Comparison of ENCODE assay signal across 28 mouse cellular contexts in genomic region chr10:13135751-13136150, GRCm38 (mm10). TPM values are rescaled to one million over a fixed set of nuclear protein-coding genes. Genes with fewer than 3 reads are reported as not detected.
DNase-seq lines count a peak whose midpoint lies in the region; ATAC-seq lines count a peak whose summit lies in the region.
"Had no signal": no experiment of that assay in that cellular context is flagged by ENCODE, and none has a peak within 500 bp of the region (broad histone marks: within the 10 kb centered on the region; RNA-seq: fewer than 3 reads in every experiment).

No protein-coding gene starts in this region.

- no peaks in the 10 kb centered on the region for H3K27me3 ChIP-seq in forebrain, embryonic 10.5 days (ENCODE audit: poor library complexity, severe bottlenecking)
- no peaks in the 10 kb centered on the region for H3K27me3 ChIP-seq in forebrain, embryonic 12.5 days
- H3K27me3 ChIP-seq in heart, embryonic 10.5 days (ENCODE audit: insufficient read depth, poor library complexity, severe bottlenecking) = no peaks in the 10 kb centered on the region
- H3K27me3 ChIP-seq in midbrain, embryonic 10.5 days (ENCODE audit: low read depth, poor library complexity, severe bottlenecking) = no peaks in the 10 kb centered on the region
- no peaks in the 10 kb centered on the region for H3K27me3 ChIP-seq in midbrain, embryonic 16.5 days (ENCODE audit: control insufficient read depth, insufficient read depth, low read depth, low read length)
- H3K27me3 ChIP-seq: CH12.LX; embryonic facial prominence, embryonic 12.5 days; forebrain, embryonic 13.5 days; forebrain, embryonic 15.5 days had no signal

- H3K4me3 ChIP-seq in forebrain, embryonic 10.5 days = no peak overlapping the region
- H3K4me3 ChIP-seq in forebrain, embryonic 12.5 days (replicated peaks) = no peak overlapping the region
- no peak overlapping the region for H3K4me3 ChIP-seq in heart, embryonic 10.5 days
- H3K4me3 ChIP-seq in midbrain, embryonic 10.5 days = no peak overlapping the region
- H3K4me3 ChIP-seq in midbrain, embryonic 16.5 days (ENCODE audit: low read depth, low read length) = no peak overlapping the region
- H3K4me3 ChIP-seq: embryonic facial prominence, embryonic 10.5 days; embryonic facial prominence, embryonic 12.5 days; forebrain, embryonic 13.5 days; forebrain, embryonic 15.5 days had no signal

- no peak overlapping the region for H3K4me2 ChIP-seq in forebrain, embryonic 12.5 days
- no peak overlapping the region for H3K4me2 ChIP-seq in midbrain, embryonic 16.5 days (ENCODE audit: low read length)
- H3K4me2 ChIP-seq: embryonic facial prominence, embryonic 12.5 days; forebrain, embryonic 13.5 days; forebrain, embryonic 15.5 days had no signal

- 95% methylated on average over 7 of the region's 7 CpGs for WGBS in forebrain, embryonic 10.5 days
- WGBS in forebrain, embryonic 12.5 days = 88% methylated on average over 7 of the region's 7 CpGs
- WGBS in heart, embryonic 10.5 days = 89% methylated on average over 7 of the region's 7 CpGs
- 94% methylated on average over 7 of the region's 7 CpGs for WGBS in midbrain, embryonic 10.5 days
- 95% methylated on average over 7 of the region's 7 CpGs for WGBS in midbrain, embryonic 16.5 days

- intact Hi-C loops in heart, postnatal 36 days (cut with DNase I) = no loop called here

- H3K27ac ChIP-seq in forebrain, embryonic 10.5 days = 0 out of 2 replicates have a peak overlapping the region, but pooled peaks have one; percentile 15
- no peak overlapping the region for H3K27ac ChIP-seq in forebrain, embryonic 12.5 days
- H3K27ac ChIP-seq in heart, embryonic 10.5 days = no peak overlapping the region
- H3K27ac ChIP-seq in midbrain, embryonic 10.5 days (replicated peaks) = 0 out of 2 replicates have a peak overlapping the region, but pooled peaks have one; percentile 1
- H3K27ac ChIP-seq in midbrain, embryonic 16.5 days (ENCODE audit: low read length) = no peak overlapping the region
- H3K27ac ChIP-seq: embryonic facial prominence, embryonic 10.5 days; embryonic facial prominence, embryonic 12.5 days; forebrain, embryonic 13.5 days; forebrain, embryonic 15.5 days had no signal

- H3K4me1 ChIP-seq in forebrain, embryonic 10.5 days = peaks cover 3% of the 10 kb centered on the region; the same call in 1 of the 2 replicates
- H3K4me1 ChIP-seq in forebrain, embryonic 12.5 days = no peaks in the 10 kb centered on the region
- H3K4me1 ChIP-seq in heart, embryonic 10.5 days = no peaks in the 10 kb centered on the region
- peaks cover 10% of the 10 kb centered on the region for H3K4me1 ChIP-seq in midbrain, embryonic 10.5 days
- no peaks in the 10 kb centered on the region for H3K4me1 ChIP-seq in midbrain, embryonic 16.5 days (ENCODE audit: control insufficient read depth, insufficient read depth, low read length)
- H3K4me1 ChIP-seq: embryonic facial prominence, embryonic 10.5 days; embryonic facial prominence, embryonic 12.5 days; forebrain, embryonic 13.5 days; forebrain, embryonic 15.5 days had no signal

- no peak for ATAC-seq in forebrain, embryonic 12.5 days (ENCODE audit: low FRiP score)
- ATAC-seq in midbrain, embryonic 16.5 days = no peak
- ATAC-seq: activated CD4-positive, CD25-positive, alpha-beta regulatory T cell, adult 4 months; CD4-positive, CD25-positive, alpha-beta regulatory T cell, adult 4 months; forebrain, embryonic 13.5 days; forebrain, embryonic 15.5 days; forebrain, postnatal 0 days; Patski had no signal

- no peak overlapping the region for H3K9ac ChIP-seq in forebrain, embryonic 12.5 days
- no peak overlapping the region for H3K9ac ChIP-seq in midbrain, embryonic 16.5 days (ENCODE audit: low read depth, low read length)
- H3K9ac ChIP-seq: embryonic facial prominence, embryonic 12.5 days; forebrain, embryonic 13.5 days; forebrain, embryonic 15.5 days; forebrain, postnatal 0 days had no signal

- peak; percentile 4 for DNase-seq in forebrain, embryonic 10.5 days (ENCODE audit: extremely low spot score, low spot score)
- peak; percentile 69 for DNase-seq in heart, embryonic 10.5 days (ENCODE audit: low spot score)
- DNase-seq in heart, postnatal 36 days = no peak
- peak; percentile 2 for DNase-seq in midbrain, embryonic 10.5 days (ENCODE audit: low spot score)
- DNase-seq: adrenal gland, adult 8-10 months; adrenal gland, postnatal 14 days; B cell, adult 2 months; cerebellum, adult 11-12 months; cerebellum, adult 2 months; cerebellum, adult 9-10 months; cerebellum, postnatal 10 days; cerebellum, postnatal 25 days; forebrain, postnatal 0 days had no signal

- no peaks in the 10 kb centered on the region for H3K9me3 ChIP-seq in forebrain, embryonic 10.5 days
- H3K9me3 ChIP-seq in forebrain, embryonic 12.5 days = no peaks in the 10 kb centered on the region
- H3K9me3 ChIP-seq in heart, embryonic 10.5 days = no peaks in the 10 kb centered on the region
- no peaks in the 10 kb centered on the region for H3K9me3 ChIP-seq in midbrain, embryonic 10.5 days (replicated peaks)
- H3K9me3 ChIP-seq in midbrain, embryonic 16.5 days (replicated peaks; ENCODE audit: control insufficient read depth, low read length, poor library complexity, severe bottlenecking) = no peaks in the 10 kb centered on the region
- H3K9me3 ChIP-seq: embryonic facial prominence, embryonic 10.5 days; embryonic facial prominence, embryonic 12.5 days; forebrain, embryonic 13.5 days; forebrain, embryonic 15.5 days; G1E had no signal

- H3K36me3 ChIP-seq in forebrain, embryonic 10.5 days (replicated peaks) = peaks cover 8% of the 10 kb centered on the region; the same call in 1 of the 2 replicates
- no peaks in the 10 kb centered on the region for H3K36me3 ChIP-seq in forebrain, embryonic 12.5 days (replicated peaks)
- H3K36me3 ChIP-seq in heart, embryonic 10.5 days = no peaks in the 10 kb centered on the region
- no peaks in the 10 kb centered on the region for H3K36me3 ChIP-seq in midbrain, embryonic 10.5 days
- H3K36me3 ChIP-seq in midbrain, embryonic 16.5 days (ENCODE audit: control insufficient read depth, insufficient read depth, low read length) = no peaks in the 10 kb centered on the region
- H3K36me3 ChIP-seq: embryonic facial prominence, embryonic 10.5 days; embryonic facial prominence, embryonic 12.5 days; forebrain, embryonic 15.5 days; G1E had no signal

RNA-seq across cellular contexts. Expression of gene Zc2hc1b, which starts 42.1 kb away (rescaled TPM):
- polyA plus RNA-seq in forebrain, embryonic 10.5 days (2016; fragmentation: Nextera tagmentation; extraction: Ambion mirVana) = not detected in 2 replicates
- polyA plus RNA-seq in forebrain, embryonic 12.5 days (2016; fragmentation: Nextera tagmentation; extraction: Ambion mirVana) = not detected in 2 replicates
- not detected in 2 replicates for polyA plus RNA-seq in heart, embryonic 10.5 days (2016; fragmentation: Nextera tagmentation; extraction: Ambion mirVana)
- total RNA-seq in heart, postnatal 36 days (2021) = not detected
- not detected in 2 replicates for polyA plus RNA-seq in midbrain, embryonic 10.5 days (2016; fragmentation: Nextera tagmentation; extraction: Ambion mirVana)
- not detected in 2 replicates for polyA plus RNA-seq in midbrain, embryonic 16.5 days (2015; fragmentation: Nextera tagmentation; extraction: Ambion mirVana)
- total RNA-seq: adrenal gland, adult 18-20 months; adrenal gland, adult 8-10 months; adrenal gland, postnatal 14 days; adrenal gland, postnatal 36 days; CH12.LX; forebrain, postnatal 0 days; G1E had no signal
- polyA plus RNA-seq: activated CD4-positive, CD25-positive, alpha-beta regulatory T cell, adult 4 months; CD4-positive, CD25-positive, alpha-beta regulatory T cell, adult 4 months; cerebellum, adult 2 months; cortical plate, adult 2 months; embryonic facial prominence, embryonic 10.5 days; embryonic facial prominence, embryonic 12.5 days; embryonic facial prominence, embryonic 14.5 days; forebrain, embryonic 13.5 days; forebrain, embryonic 15.5 days; forebrain, postnatal 0 days; G1E; Patski had no signal

RNA-seq across cellular contexts. Expression of gene Ltv1, which starts 57.2 kb away (rescaled TPM):
- 75.5 and 82.0 TPM in 2 replicates for polyA plus RNA-seq in forebrain, embryonic 10.5 days (2016; fragmentation: Nextera tagmentation; extraction: Ambion mirVana)
- 59.7 and 60.6 TPM in 2 replicates for polyA plus RNA-seq in forebrain, embryonic 12.5 days (2016; fragmentation: Nextera tagmentation; extraction: Ambion mirVana)
- 79.1 and 81.1 TPM in 2 replicates for polyA plus RNA-seq in heart, embryonic 10.5 days (2016; fragmentation: Nextera tagmentation; extraction: Ambion mirVana)
- 10 to 100 TPM; 19.3 to 26.7 TPM for total RNA-seq in heart, postnatal 36 days (2021)
- 67.1 and 74.0 TPM in 2 replicates for polyA plus RNA-seq in midbrain, embryonic 10.5 days (2016; fragmentation: Nextera tagmentation; extraction: Ambion mirVana)
- polyA plus RNA-seq in midbrain, embryonic 16.5 days (2015; fragmentation: Nextera tagmentation; extraction: Ambion mirVana) = 33.8 and 35.8 TPM in 2 replicates

Comparison
In these comparisons a context has a peak if more than half of its experiments do, and no peak if none do; other contexts are left out.
1. DNase-seq: peak in forebrain, embryonic 10.5 days (single experiment), heart, embryonic 10.5 days (single experiment) and midbrain, embryonic 10.5 days (single experiment); none in heart, postnatal 36 days (0 of 2).
2. H3K27ac ChIP-seq: peak in forebrain, embryonic 10.5 days (single experiment) and midbrain, embryonic 10.5 days (single experiment); none in forebrain, embryonic 12.5 days (single experiment), heart, embryonic 10.5 days (single experiment) and midbrain, embryonic 16.5 days (single experiment).